Mouse (Mus musculus) hindbrain, embryonic 14.5 days (tissue): ENCODE measurements around the gene Prkch. TPM values are rescaled to one million over a fixed set of nuclear protein-coding genes. Genes with fewer than 3 reads are reported as not detected.

Source experiments
- ATAC-seq: fragments of 200-750 bp; cut with Nextera tagmentation; 2 replicates; pipeline ENCODE4 v1.8.0; 2017; ENCODE audit warnings: moderate number of reproducible peaks, mild to moderate bottlenecking, moderate TSS enrichment, moderate library complexity; ENCODE audit not compliant: low FRiP score
- DNase-seq: peaks from one replicate; pipeline ENCODE4 v3.0.0-alpha.2; 2015; ENCODE audit warnings: low spot score
- H3K27ac ChIP-seq: fragments of 300-500 bp; sonication (generic); 2 replicates; pipeline ENCODE4 v1.5.1; 2014; ENCODE audit warnings: mild to moderate bottlenecking, moderate library complexity
- H3K27me3 ChIP-seq: fragments of 300-500 bp; sonication (generic); 2 replicates; pipeline ENCODE4 v1.6.1; 2014; ENCODE audit warnings: mild to moderate bottlenecking, low read length, mixed read lengths; ENCODE audit not compliant: control insufficient read depth, insufficient read depth
- H3K36me3 ChIP-seq: fragments of 300-500 bp; sonication (generic); replicated peaks from 2 replicates; pipeline ENCODE4 v1.6.1; 2014; ENCODE audit not compliant: control insufficient read depth, insufficient read depth
- H3K4me1 ChIP-seq: fragments of 300-500 bp; sonication (generic); replicated peaks from 2 replicates; pipeline ENCODE4 v1.6.1; 2014; ENCODE audit warnings: antibody characterized with exemption, low read length, mixed read lengths; ENCODE audit not compliant: control insufficient read depth, insufficient read depth
- H3K4me2 ChIP-seq: fragments of 300-500 bp; sonication (generic); replicated peaks from 2 replicates; pipeline ENCODE4 v1.6.1; 2014; ENCODE audit warnings: mild to moderate bottlenecking, moderate library complexity
- H3K4me3 ChIP-seq: fragments of 300-500 bp; sonication (generic); replicated peaks from 2 replicates; pipeline ENCODE4 v1.5.1; 2014; ENCODE audit warnings: mild to moderate bottlenecking, low read length
- H3K9ac ChIP-seq: fragments of 300-500 bp; sonication (generic); 2 replicates; pipeline ENCODE4 v1.6.1; 2014
- H3K9me3 ChIP-seq: fragments of 300-500 bp; sonication (generic); 2 replicates; pipeline ENCODE4 v1.6.1; 2016; ENCODE audit warnings: low read length; ENCODE audit not compliant: control insufficient read depth
- WGBS: fragments of 180-500 bp; shearing (Covaris S2); extraction: QIAGEN DNeasy Blood & Tissue Kit; methylation state at CpG from one replicate; pipeline ENCODE4 v1.1.7; 2014; 5-methylcytosine and 5-hydroxymethylcytosine counted together
- polyA plus RNA-seq: library from polyadenylated mRNA; unstranded; fragments of >200 nt; fragmentation: Nextera tagmentation; extraction: Ambion mirVana; gene quantifications from 2 replicates; pipeline ENCODE4 v1.2.1, GENCODE M21; 2014

Prkch gene
- polyA plus RNA-seq, 1 experiment from 2014 or later = 9.9 TPM

GRCm38 (mm10) chr12:73590627-73591276, 6.2 kb downstream of the Prkch start:
- Histone ChIP-seq H3K9ac (no peak overlapping the region), H3K36me3 (no peaks in the 10 kb centered on the region), H3K4me1 (peaks cover 3% of the 10 kb centered on the region), H3K27me3 (peaks cover 18% of the 10 kb centered on the region), H3K9me3 (no peaks in the 10 kb centered on the region), H3K4me2 (no peak overlapping the region), H3K4me3 (no peak overlapping the region), H3K27ac (no peak overlapping the region)
- 67% methylated on average over 15 of the region's 15 CpGs for WGBS
- DNase-seq = no peak
- ATAC-seq = no peak

- 68% methylated on average over 9 of the region's 11 CpGs for WGBS
- Histone ChIP-seq H3K27ac (no peak overlapping the region), H3K9me3 (no peaks in the 10 kb centered on the region), H3K4me3 (no peak overlapping the region), H3K36me3 (no peaks in the 10 kb centered on the region), H3K4me2 (no peak overlapping the region), H3K27me3 (peaks cover 12% of the 10 kb centered on the region), H3K4me1 (no peaks in the 10 kb centered on the region), H3K9ac (no peak overlapping the region)
- no peak for ATAC-seq
- no peak for DNase-seq
Observed at GRCm38 (mm10) chr12:73591625-73592024, 7.0 kb downstream of the Prkch start.

- Histone ChIP-seq H3K9me3 (no peaks in the 10 kb centered on the region), H3K27me3 (no peaks in the 10 kb centered on the region), H3K4me2 (no peak overlapping the region), H3K4me1 (no peaks in the 10 kb centered on the region), H3K9ac (no peak overlapping the region), H3K4me3 (no peak overlapping the region), H3K27ac (no peak overlapping the region), H3K36me3 (no peaks in the 10 kb centered on the region)
- DNase-seq (no peak), ATAC-seq (no peak)
- WGBS = 88% methylated on average over 12 of the region's 12 CpGs
Observed at GRCm38 (mm10) chr12:73593021-73593798, 8.6 kb downstream of the Prkch start.

GRCm38 (mm10) chr12:73594177-73594745, 9.7 kb downstream of the Prkch start:
- no peaks in the 10 kb centered on the region for H3K4me1 ChIP-seq
- no peak overlapping the region for H3K9ac ChIP-seq
- H3K36me3 ChIP-seq = no peaks in the 10 kb centered on the region
- WGBS = 91% methylated on average over 9 of the region's 9 CpGs
- no peak overlapping the region for H3K4me2 ChIP-seq
- ATAC-seq (no peak), DNase-seq (no peak)
- H3K27ac ChIP-seq = no peak overlapping the region
- no peaks in the 10 kb centered on the region for H3K27me3 ChIP-seq
- H3K9me3 ChIP-seq = no peaks in the 10 kb centered on the region
- no peak overlapping the region for H3K4me3 ChIP-seq

- WGBS = 77% methylated on average over 8 of the region's 8 CpGs
- Histone ChIP-seq H3K9ac (no peak overlapping the region), H3K27ac (no peak overlapping the region), H3K27me3 (no peaks in the 10 kb centered on the region), H3K4me1 (no peaks in the 10 kb centered on the region), H3K36me3 (no peaks in the 10 kb centered on the region), H3K4me2 (no peak overlapping the region), H3K4me3 (no peak overlapping the region), H3K9me3 (no peaks in the 10 kb centered on the region)
- DNase-seq (no peak), ATAC-seq (no peak)
Observed at GRCm38 (mm10) chr12:73595226-73595625, 10.6 kb downstream of the Prkch start.

GRCm38 (mm10) chr12:73598241-73598640, 13.6 kb downstream of the Prkch start:
- Histone ChIP-seq H3K36me3 (no peaks in the 10 kb centered on the region), H3K4me1 (no peaks in the 10 kb centered on the region), H3K27me3 (no peaks in the 10 kb centered on the region), H3K9me3 (no peaks in the 10 kb centered on the region), H3K4me2 (no peak overlapping the region), H3K9ac (no peak overlapping the region), H3K4me3 (no peak overlapping the region), H3K27ac (no peak overlapping the region)
- DNase-seq (no peak), ATAC-seq (no peak)
- WGBS = 68% methylated on average over 6 of the region's 6 CpGs

- ATAC-seq (no peak), DNase-seq (no peak)
- H3K9me3 ChIP-seq = no peaks in the 10 kb centered on the region
- H3K27ac ChIP-seq = no peak overlapping the region
- H3K4me1 ChIP-seq = no peaks in the 10 kb centered on the region
- H3K4me3 ChIP-seq = no peak overlapping the region
- H3K27me3 ChIP-seq = no peaks in the 10 kb centered on the region
- H3K4me2 ChIP-seq = no peak overlapping the region
- H3K36me3 ChIP-seq = no peaks in the 10 kb centered on the region
- H3K9ac ChIP-seq = no peak overlapping the region
- WGBS = 62% methylated on average over 4 of the region's 4 CpGs
Observed at GRCm38 (mm10) chr12:73600457-73600856, 15.9 kb downstream of the Prkch start.

GRCm38 (mm10) chr12:73602974-73603373, 18.4 kb downstream of the Prkch start:
- DNase-seq = no peak

GRCm38 (mm10) chr12:73603653-73604052, 19.1 kb downstream of the Prkch start:
- Histone ChIP-seq H3K4me3 (no peak overlapping the region), H3K27ac (no peak overlapping the region), H3K36me3 (no peaks in the 10 kb centered on the region), H3K4me2 (no peak overlapping the region), H3K4me1 (peaks cover 8% of the 10 kb centered on the region; the same call in 1 of the 2 replicates), H3K9ac (no peak overlapping the region), H3K27me3 (no peaks in the 10 kb centered on the region), H3K9me3 (no peaks in the 10 kb centered on the region)
- ATAC-seq = no peak
- DNase-seq = no peak
- 94% methylated on average over 6 of the region's 6 CpGs for WGBS

More at GRCm38 (mm10) chr12:73602974-73603373, 18.4 kb downstream of the Prkch start:
- H3K4me1 ChIP-seq = peaks cover 5% of the 10 kb centered on the region; the same call in 1 of the 2 replicates
- no peaks in the 10 kb centered on the region for H3K27me3 ChIP-seq
- WGBS = 90% methylated on average over 7 of the region's 7 CpGs
- H3K9ac ChIP-seq = no peak overlapping the region
- ATAC-seq = no peak
- H3K27ac ChIP-seq = no peak overlapping the region
- H3K9me3 ChIP-seq = no peaks in the 10 kb centered on the region
- no peak overlapping the region for H3K4me3 ChIP-seq
- no peak overlapping the region for H3K4me2 ChIP-seq
- H3K36me3 ChIP-seq = no peaks in the 10 kb centered on the region
